Mouse (Mus musculus): ENCODE data around the gene Cfap299. TPM values are rescaled to one million over a fixed set of nuclear protein-coding genes. Genes with fewer than 3 reads are reported as not detected.
A peak's percentile ranks its signal among the peaks of the same experiment; 100 is the strongest.

Cfap299 gene
- total RNA-seq, 2 experiments from 2014 or later: 0.73 TPM; not detected in 1

DNA sequence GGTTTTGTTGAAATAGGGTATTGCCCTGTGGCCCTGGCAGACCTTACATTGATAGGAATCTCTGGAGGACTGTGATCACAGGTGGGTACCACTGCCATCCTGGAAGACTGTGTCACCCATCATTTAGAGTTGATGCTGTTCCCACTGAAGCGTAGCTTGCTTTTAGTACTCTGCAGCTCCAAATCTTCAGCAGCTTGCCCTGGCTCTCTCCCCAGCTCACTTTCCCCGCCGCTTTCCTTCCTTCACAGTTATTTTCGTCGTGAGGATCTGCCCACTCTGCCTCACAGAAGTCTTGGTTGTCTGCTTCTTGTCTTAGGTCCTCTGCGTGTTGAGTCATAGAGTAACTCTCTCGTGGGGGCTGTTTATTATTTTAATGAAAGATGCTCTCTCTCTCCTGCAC, 40.3 kb downstream of the Cfap299 start:
- DNase-seq (ENCODE audit: low spot score in 2 of 2): peak; percentile 30 to 82

GRCm38 (mm10) chr5:98376058-98376798, 47.1 kb downstream of the Cfap299 start:
- DNase-seq (ENCODE audit: low spot score in 2 of 2): no peak
- intact Hi-C loops (cut with DNase I): no loop called here

More for the DNA sequence above, 40.3 kb downstream of the Cfap299 start:
- intact Hi-C loops (cut with DNase I): no loop called here

DNA sequence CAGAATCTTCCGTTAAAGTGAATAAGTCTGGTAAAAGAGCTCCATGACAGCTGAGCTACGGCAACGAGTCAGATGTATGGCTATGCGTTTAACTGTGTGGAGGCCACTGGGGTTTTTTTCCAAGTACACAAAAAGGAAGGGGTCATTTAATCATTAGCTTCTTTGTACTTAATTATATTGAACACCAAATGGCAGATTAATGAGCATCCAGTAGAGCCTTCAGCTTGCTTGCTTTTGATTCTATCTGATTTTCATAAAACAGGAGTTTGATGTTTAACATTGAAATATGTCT, 47.6 kb downstream of the Cfap299 start:
- no peak for DNase-seq (ENCODE audit: low spot score in 2 of 2)
- intact Hi-C loops (cut with DNase I): no loop called here

DNA sequence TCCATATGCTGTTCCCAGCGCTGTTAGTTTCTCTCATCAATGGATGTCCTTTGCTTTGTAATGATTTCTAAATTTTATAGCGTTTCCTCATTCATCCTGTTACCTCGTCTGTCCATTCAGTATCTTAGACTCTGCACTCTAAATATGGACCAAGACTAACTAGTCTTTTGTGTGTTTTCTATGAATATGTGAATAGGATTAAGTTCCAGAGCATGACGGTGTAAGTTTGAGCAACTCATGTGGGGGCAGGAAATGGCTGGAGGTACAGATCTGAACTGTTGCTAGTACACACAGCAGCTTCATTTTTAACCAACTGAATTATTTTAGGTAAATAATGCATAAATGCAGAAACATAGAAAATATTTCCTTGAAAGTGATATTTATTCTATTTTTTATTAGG, 51.3 kb downstream of the Cfap299 start:
- DNase-seq (ENCODE audit: low spot score in 2 of 2): no peak
- intact Hi-C loops (cut with DNase I): no loop called here

- DNase-seq (ENCODE audit: low spot score in 2 of 2): no peak
- intact Hi-C loops (cut with DNase I): no loop called here
These were observed 58.0 kb downstream of the Cfap299 start for GRCm38 (mm10) chr5:98387054-98387453.

DNA sequence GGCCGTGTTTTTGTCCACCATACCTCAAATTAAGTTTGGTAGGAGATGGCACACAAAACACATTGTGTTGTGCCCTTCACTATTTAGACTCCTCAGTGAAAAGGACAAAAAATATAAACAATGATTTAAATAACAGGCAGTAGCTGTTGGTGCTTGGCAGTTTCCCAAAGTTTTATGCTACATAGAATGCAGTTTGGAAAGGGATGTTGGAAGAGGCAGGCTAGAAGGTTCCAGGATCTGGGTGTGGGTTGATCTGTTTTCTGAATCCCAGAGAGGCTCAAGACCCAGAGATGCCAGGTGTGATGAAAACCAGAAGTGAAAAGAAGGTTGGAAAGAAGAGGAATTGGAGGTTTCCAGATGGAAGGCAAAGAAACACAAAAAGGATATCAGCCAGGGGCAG, 73.1 kb downstream of the Cfap299 start:
- DNase-seq (ENCODE audit: low spot score in 2 of 2): peak in 1 of 2 experiments; percentile 29

GRCm38 (mm10) chr5:98410060-98410459, 81.0 kb downstream of the Cfap299 start:
- no peak for DNase-seq (ENCODE audit: low spot score in 2 of 2)
- intact Hi-C loops (cut with DNase I): no loop called here

More for the DNA sequence above, 73.1 kb downstream of the Cfap299 start:
- intact Hi-C loops (cut with DNase I): no loop called here

GRCm38 (mm10) chr5:98416385-98417145, 87.5 kb downstream of the Cfap299 start:
- no peak for DNase-seq (ENCODE audit: low spot score in 2 of 2)
- intact Hi-C loops (cut with DNase I): no loop called here

GRCm38 (mm10) chr5:98424965-98425364, 95.9 kb downstream of the Cfap299 start:
- DNase-seq (ENCODE audit: low spot score in 2 of 2): no peak
- intact Hi-C loops (cut with DNase I): no loop called here

- no peak for DNase-seq (ENCODE audit: low spot score in 2 of 2)
- intact Hi-C loops (cut with DNase I): no loop called here
These were observed 97.0 kb downstream of the Cfap299 start for GRCm38 (mm10) chr5:98426112-98426511.

- intact Hi-C loops (cut with DNase I): no loop called here
- DNase-seq (ENCODE audit: low spot score in 2 of 2): no peak
These were observed 101.0 kb downstream of the Cfap299 start for GRCm38 (mm10) chr5:98430060-98430459.

GRCm38 (mm10) chr5:98438686-98439085, 109.6 kb downstream of the Cfap299 start:
- intact Hi-C loops (cut with DNase I): no loop called here

GRCm38 (mm10) chr5:98446771-98447462, 117.8 kb downstream of the Cfap299 start:
- intact Hi-C loops (cut with DNase I): no loop called here
- no peak for DNase-seq (ENCODE audit: low spot score in 2 of 2)

More at GRCm38 (mm10) chr5:98438686-98439085, 109.6 kb downstream of the Cfap299 start:
- DNase-seq (ENCODE audit: low spot score in 2 of 2): no peak

DNA sequence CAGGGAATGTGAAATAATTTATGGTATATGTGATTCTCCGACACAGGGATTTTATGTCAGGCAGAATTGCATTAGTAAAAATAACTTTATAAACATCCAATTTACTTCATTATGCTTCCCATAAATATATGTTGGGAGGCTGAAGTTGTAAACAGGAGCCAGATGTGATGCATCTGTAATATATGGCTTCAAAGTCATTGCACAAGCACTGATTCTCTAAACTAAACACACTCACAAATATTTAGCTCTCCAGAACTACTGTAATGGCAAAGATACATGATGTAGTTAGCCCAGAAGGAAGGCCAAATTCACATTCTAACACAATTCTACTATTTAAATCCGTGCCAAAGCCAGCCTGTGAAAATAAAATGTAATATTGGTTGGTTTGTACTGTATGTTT, 120.8 kb downstream of the Cfap299 start:
- intact Hi-C loops (cut with DNase I): no loop called here
- DNase-seq (ENCODE audit: low spot score in 2 of 2): no peak

DNA sequence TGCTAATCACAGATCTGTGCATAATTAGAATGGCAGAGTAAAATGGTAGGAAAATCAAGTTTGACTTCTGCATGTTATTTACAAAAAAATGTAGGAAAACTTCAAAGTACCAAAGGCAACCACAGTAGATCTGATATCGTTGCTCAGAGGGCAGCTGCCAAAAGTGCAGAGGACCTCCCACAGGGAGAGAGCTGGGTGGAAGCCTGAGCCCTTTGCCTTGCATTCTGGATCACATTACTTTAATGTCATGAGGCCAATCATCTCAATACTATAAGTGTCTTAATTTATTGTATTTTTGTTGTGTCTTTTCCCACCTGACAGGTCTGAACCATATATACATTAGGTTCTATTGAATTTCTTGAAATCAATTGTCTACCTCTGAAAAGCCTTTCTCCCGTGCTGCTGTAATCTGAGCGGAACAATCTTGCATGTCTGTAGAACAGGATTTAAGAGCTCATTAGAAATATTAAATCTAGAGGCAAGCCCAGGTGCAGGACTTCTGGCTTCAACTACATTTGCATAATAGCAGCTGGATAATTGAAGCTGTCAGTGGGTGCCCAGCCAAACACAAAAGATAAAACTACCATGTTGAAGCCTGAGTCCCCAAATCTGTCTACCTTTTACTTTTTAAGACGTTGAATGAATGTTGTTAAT, 137.9 kb downstream of the Cfap299 start:
- intact Hi-C loops (cut with DNase I): no loop called here
- no peak for DNase-seq (ENCODE audit: low spot score in 2 of 2)

DNA sequence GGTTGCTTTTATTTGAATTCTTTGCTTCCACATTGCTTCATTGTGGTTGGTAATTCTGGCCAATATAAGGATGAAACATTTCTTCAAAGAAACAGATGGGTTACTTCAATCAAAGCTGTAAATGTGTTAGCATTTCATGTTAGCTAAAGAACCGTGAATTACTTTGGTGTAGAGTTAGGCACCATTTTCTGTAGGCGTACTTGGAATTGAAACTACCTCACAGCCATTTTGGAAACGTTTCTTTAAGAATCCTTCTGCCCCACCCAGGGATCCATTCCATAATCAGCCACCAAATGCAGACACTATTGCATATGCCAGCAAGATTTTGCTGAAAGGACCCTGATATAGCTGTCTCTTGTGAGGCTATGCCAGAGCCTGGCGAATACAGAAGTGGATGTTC, 140.9 kb downstream of the Cfap299 start:
- intact Hi-C loops (cut with DNase I): no loop called here
- DNase-seq (ENCODE audit: low spot score in 2 of 2): peak in 1 of 2 experiments; percentile 65

DNA sequence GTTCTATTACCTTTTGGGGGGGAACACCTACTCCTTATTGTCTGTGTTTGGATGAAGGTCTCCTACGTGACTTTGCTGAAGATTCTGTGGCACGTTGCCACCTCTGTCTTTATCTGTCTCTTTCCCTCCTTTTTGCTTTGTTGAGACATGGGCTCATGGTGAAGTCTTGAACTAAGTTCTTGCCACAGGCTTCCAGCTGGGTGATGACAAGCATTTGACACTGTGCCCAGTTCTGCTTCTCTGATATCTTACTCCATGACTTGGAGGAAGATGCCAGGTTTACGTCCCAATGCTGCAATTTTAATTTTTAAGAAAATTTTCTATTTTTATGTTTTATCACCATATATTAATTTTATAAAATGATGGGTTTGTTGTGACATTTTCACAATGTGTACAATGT, 147.4 kb downstream of the Cfap299 start:
- intact Hi-C loops (cut with DNase I): no loop called here
- DNase-seq (ENCODE audit: low spot score in 2 of 2): no peak

- intact Hi-C loops (cut with DNase I): no loop called here
These were observed 148.2 kb downstream of the Cfap299 start for GRCm38 (mm10) chr5:98477261-98477660.

GRCm38 (mm10) chr5:98483507-98483906, 154.4 kb downstream of the Cfap299 start:
- intact Hi-C loops (cut with DNase I): no loop called here

More at GRCm38 (mm10) chr5:98477261-98477660, 148.2 kb downstream of the Cfap299 start:
- peak in 1 of 2 experiments; percentile 7 for DNase-seq (ENCODE audit: low spot score in 2 of 2)

DNA sequence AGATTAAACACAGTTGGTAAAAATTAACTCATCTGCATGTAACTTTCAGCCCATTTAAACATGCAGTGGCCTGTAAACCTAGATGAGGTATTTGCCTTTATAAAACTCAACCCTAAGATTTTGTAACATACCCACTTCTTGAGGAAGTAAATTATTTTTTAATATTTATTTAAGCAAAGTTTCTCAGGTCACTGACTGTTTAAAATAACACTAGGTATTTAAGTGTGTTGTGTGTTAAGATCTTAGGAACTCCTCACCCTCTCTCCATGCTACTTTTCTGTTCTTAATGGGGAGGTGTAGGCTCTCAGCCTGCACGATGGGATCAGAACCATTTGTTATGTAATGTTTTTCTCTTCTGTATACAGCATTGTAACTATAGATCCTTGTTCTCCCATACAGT, 156.1 kb downstream of the Cfap299 start:
- intact Hi-C loops (cut with DNase I): no loop called here
- DNase-seq (ENCODE audit: low spot score in 2 of 2): no peak

More at GRCm38 (mm10) chr5:98483507-98483906, 154.4 kb downstream of the Cfap299 start:
- DNase-seq (ENCODE audit: low spot score in 2 of 2): peak in 1 of 2 experiments; percentile 3
